Mouse (Mus musculus): ENCODE data around the gene 9130213A22Rik. TPM values are rescaled to one million over a fixed set of nuclear protein-coding genes. Genes with fewer than 3 reads are reported as not detected.

9130213A22Rik gene
- polyA plus RNA-seq, 1 experiment from 2014 or later: 0.51 TPM

- Histone ChIP-seq H3K9me3 (replicated peaks) (no peaks in the 10 kb centered on the region), H3K4me3 (replicated peaks) (no peak overlapping the region), H3K27ac (replicated peaks) (no peak overlapping the region), H3K36me3 (peaks cover under 1% of the 10 kb centered on the region; the same call in 1 of the 2 replicates), H3K9ac (no peak overlapping the region), H3K27me3 (no peaks in the 10 kb centered on the region), H3K4me1 (peaks cover 18% of the 10 kb centered on the region), H3K4me2 (replicated peaks) (no peak overlapping the region)
- 77% methylated on average over 3 of the region's 3 CpGs for WGBS
- no peak for ATAC-seq (ENCODE audit: insufficient number of reproducible peaks, low FRiP score, low TSS enrichment, low read depth)
These were observed 7.8 kb downstream of the 9130213A22Rik start for GRCm38 (mm10) chr11:69114621-69115020.

- no peak for ATAC-seq (ENCODE audit: insufficient number of reproducible peaks, low FRiP score, low TSS enrichment, low read depth)
These were observed 8.4 kb downstream of the 9130213A22Rik start for GRCm38 (mm10) chr11:69114018-69114417.

GRCm38 (mm10) chr11:69111865-69112264, 10.5 kb downstream of the 9130213A22Rik start:
- Histone ChIP-seq H3K4me2 (replicated peaks) (no peak overlapping the region), H3K36me3 (peaks cover 28% of the 10 kb centered on the region), H3K4me1 (peaks cover 12% of the 10 kb centered on the region), H3K4me3 (replicated peaks) (no peak overlapping the region), H3K9ac (no peak overlapping the region), H3K27ac (replicated peaks) (peak overlapping the region; percentile 36; the same call in 1 of the 2 replicates), H3K27me3 (no peaks in the 10 kb centered on the region), H3K9me3 (replicated peaks) (no peaks in the 10 kb centered on the region)
- no peak for ATAC-seq (ENCODE audit: insufficient number of reproducible peaks, low FRiP score, low TSS enrichment, low read depth)
- 67% methylated on average over 4 of the region's 4 CpGs for WGBS

More at GRCm38 (mm10) chr11:69114018-69114417, 8.4 kb downstream of the 9130213A22Rik start:
- Histone ChIP-seq H3K4me3 (replicated peaks) (no peak overlapping the region), H3K36me3 (peaks cover 6% of the 10 kb centered on the region), H3K9me3 (replicated peaks) (no peaks in the 10 kb centered on the region), H3K27ac (replicated peaks) (no peak overlapping the region), H3K4me2 (replicated peaks) (no peak overlapping the region), H3K4me1 (peaks cover 17% of the 10 kb centered on the region), H3K27me3 (no peaks in the 10 kb centered on the region), H3K9ac (no peak overlapping the region)
- 63% methylated on average over 3 of the region's 3 CpGs for WGBS

GRCm38 (mm10) chr11:69111051-69111810, 11.2 kb downstream of the 9130213A22Rik start:
- Histone ChIP-seq H3K4me2 (replicated peaks) (peak overlapping the region; percentile 57), H3K36me3 (peaks cover 34% of the 10 kb centered on the region), H3K4me3 (replicated peaks) (peak overlapping the region; percentile 50), H3K27ac (replicated peaks) (peak overlapping the region; percentile 36), H3K9ac (peak overlapping the region; percentile 26), H3K4me1 (peaks cover 12% of the 10 kb centered on the region), H3K27me3 (no peaks in the 10 kb centered on the region), H3K9me3 (replicated peaks) (no peaks in the 10 kb centered on the region)
- 4% methylated on average over 21 of the region's 21 CpGs for WGBS
- no peak for ATAC-seq (ENCODE audit: insufficient number of reproducible peaks, low FRiP score, low TSS enrichment, low read depth)

GRCm38 (mm10) chr11:69110319-69111046, 11.9 kb downstream of the 9130213A22Rik start:
- H3K36me3 ChIP-seq: peaks cover 42% of the 10 kb centered on the region
- under 1% methylated on average over 30 of the region's 30 CpGs for WGBS

GRCm38 (mm10) chr11:69109032-69109900, 13.1 kb downstream of the 9130213A22Rik start:
- H3K9ac ChIP-seq: no peak overlapping the region
- 81% methylated on average over 13 of the region's 13 CpGs for WGBS
- no peak for ATAC-seq (ENCODE audit: insufficient number of reproducible peaks, low FRiP score, low TSS enrichment, low read depth)
- H3K4me2 ChIP-seq (replicated peaks): no peak overlapping the region
- H3K4me1 ChIP-seq: peaks cover 12% of the 10 kb centered on the region
- H3K9me3 ChIP-seq (replicated peaks): no peaks in the 10 kb centered on the region
- H3K27ac ChIP-seq (replicated peaks): 0 out of 2 replicates have a peak overlapping the region, but pooled peaks have one; percentile 63
- peaks cover 54% of the 10 kb centered on the region for H3K36me3 ChIP-seq
- no peak overlapping the region; the same call in 1 of the 2 replicates for H3K4me3 ChIP-seq (replicated peaks)
- H3K27me3 ChIP-seq: no peaks in the 10 kb centered on the region

More at GRCm38 (mm10) chr11:69110319-69111046, 11.9 kb downstream of the 9130213A22Rik start:
- Histone ChIP-seq H3K27me3 (no peaks in the 10 kb centered on the region), H3K4me1 (peaks cover 12% of the 10 kb centered on the region), H3K4me2 (replicated peaks) (peak overlapping the region; percentile 57), H3K27ac (replicated peaks) (peak overlapping the region; percentile 63), H3K9ac (peak overlapping the region; percentile 26), H3K4me3 (replicated peaks) (peak overlapping the region; percentile 50), H3K9me3 (replicated peaks) (no peaks in the 10 kb centered on the region)
- ATAC-seq (ENCODE audit: insufficient number of reproducible peaks, low FRiP score, low TSS enrichment, low read depth): peak; percentile 65; the same call in 1 of the 2 replicates

GRCm38 (mm10) chr11:69108223-69108622, 14.2 kb downstream of the 9130213A22Rik start:
- Histone ChIP-seq H3K4me3 (replicated peaks) (no peak overlapping the region), H3K9ac (no peak overlapping the region), H3K4me1 (peaks cover 12% of the 10 kb centered on the region), H3K9me3 (replicated peaks) (no peaks in the 10 kb centered on the region), H3K36me3 (peaks cover 64% of the 10 kb centered on the region), H3K27ac (replicated peaks) (no peak overlapping the region), H3K4me2 (replicated peaks) (no peak overlapping the region), H3K27me3 (no peaks in the 10 kb centered on the region)
- no peak for ATAC-seq (ENCODE audit: insufficient number of reproducible peaks, low FRiP score, low TSS enrichment, low read depth)
- WGBS: 91% methylated on average over 9 of the region's 9 CpGs

GRCm38 (mm10) chr11:69107676-69108075, 14.7 kb downstream of the 9130213A22Rik start:
- no peak overlapping the region for H3K4me3 ChIP-seq (replicated peaks)
- no peaks in the 10 kb centered on the region for H3K9me3 ChIP-seq (replicated peaks)
- H3K9ac ChIP-seq: no peak overlapping the region
- ATAC-seq (ENCODE audit: insufficient number of reproducible peaks, low FRiP score, low TSS enrichment, low read depth): no peak
- peaks cover 12% of the 10 kb centered on the region for H3K4me1 ChIP-seq
- peaks cover 70% of the 10 kb centered on the region for H3K36me3 ChIP-seq
- H3K4me2 ChIP-seq (replicated peaks): no peak overlapping the region
- H3K27me3 ChIP-seq: no peaks in the 10 kb centered on the region
- 89% methylated on average over 11 of the region's 11 CpGs for whole genome bisulfite sequencing
- no peak overlapping the region for H3K27ac ChIP-seq (replicated peaks)

GRCm38 (mm10) chr11:69106842-69107241, 15.5 kb downstream of the 9130213A22Rik start:
- H3K27me3 ChIP-seq: no peaks in the 10 kb centered on the region
- H3K4me1 ChIP-seq: peaks cover 12% of the 10 kb centered on the region
- no peak overlapping the region for H3K27ac ChIP-seq (replicated peaks)
- WGBS: 87% methylated on average over 11 of the region's 11 CpGs
- no peak overlapping the region for H3K4me3 ChIP-seq (replicated peaks)
- H3K9ac ChIP-seq: no peak overlapping the region
- H3K36me3 ChIP-seq: peaks cover 78% of the 10 kb centered on the region
- no peak for ATAC-seq (ENCODE audit: insufficient number of reproducible peaks, low FRiP score, low TSS enrichment, low read depth)
- no peak overlapping the region for H3K4me2 ChIP-seq (replicated peaks)
- H3K9me3 ChIP-seq (replicated peaks): no peaks in the 10 kb centered on the region

GRCm38 (mm10) chr11:69106299-69106698, 16.1 kb downstream of the 9130213A22Rik start:
- no peak overlapping the region for H3K9ac ChIP-seq
- H3K4me3 ChIP-seq (replicated peaks): no peak overlapping the region
- ATAC-seq (ENCODE audit: insufficient number of reproducible peaks, low FRiP score, low TSS enrichment, low read depth): no peak
- H3K4me2 ChIP-seq (replicated peaks): no peak overlapping the region
- no peak overlapping the region for H3K27ac ChIP-seq (replicated peaks)
- no peaks in the 10 kb centered on the region for H3K27me3 ChIP-seq
- peaks cover 83% of the 10 kb centered on the region for H3K36me3 ChIP-seq
- WGBS: 88% methylated on average over 11 of the region's 11 CpGs
- H3K9me3 ChIP-seq (replicated peaks): no peaks in the 10 kb centered on the region
- H3K4me1 ChIP-seq: peaks cover 9% of the 10 kb centered on the region

All from embryonic facial prominence, embryonic 15.5 days (tissue).